Mouse (Mus musculus): ENCODE data around the gene Krt13. TPM values are rescaled to one million over a fixed set of nuclear protein-coding genes. Genes with fewer than 3 reads are reported as not detected.

Gene Krt13
- polyA plus RNA-seq, 2 experiments: 0.08 TPM; not detected in 1

DNA sequence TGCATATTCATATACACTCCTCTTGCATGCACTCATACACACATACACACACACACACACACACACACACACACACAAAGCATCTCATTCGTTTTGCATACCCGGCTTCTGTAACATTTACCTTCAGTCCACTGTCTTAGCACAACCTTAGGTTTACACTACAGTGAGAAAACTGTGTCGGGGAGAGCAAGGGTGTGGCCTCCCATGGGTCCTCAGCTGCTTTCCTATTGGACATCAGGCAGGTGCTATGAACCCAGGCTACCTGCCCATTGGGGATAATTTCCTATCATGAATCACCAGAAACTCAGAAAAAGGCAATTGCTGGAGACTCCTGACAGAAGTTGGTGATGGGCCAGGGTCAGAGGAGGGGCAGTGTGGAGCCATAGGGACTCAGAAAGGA is 36.0 kb upstream of the Krt13 start:
- no peaks in the 10 kb centered on the region for H3K27me3 ChIP-seq (ENCODE audit: control insufficient read depth, insufficient read depth, low read length)
- H3K9ac ChIP-seq (replicated peaks): no peak overlapping the region
- no peaks in the 10 kb centered on the region for H3K4me1 ChIP-seq (replicated peaks; ENCODE audit: control insufficient read depth in 2 of 2, insufficient read depth in 2 of 2, low read length in 1 of 2)
- H3K27ac ChIP-seq: no peak overlapping the region
- H3K4me2 ChIP-seq (ENCODE audit: low read depth): no peak overlapping the region
- H3K9me3 ChIP-seq (ENCODE audit: control insufficient read depth, low read length): no peaks in the 10 kb centered on the region
- ATAC-seq (ENCODE audit: insufficient read depth) (no peak), DNase-seq (ENCODE audit: low read depth in 3 of 3, low spot score in 3 of 3) (no peak)
- H3K4me3 ChIP-seq (ENCODE audit: insufficient read depth in 1 of 2, low read depth in 2 of 2, low read length in 2 of 2): no peak overlapping the region
- 49% methylated on average over 3 of the region's 3 CpGs for WGBS (ENCODE audit: insufficient replicate concordance)
- TF ChIP-seq CTCF (IDR thresholded peaks at IDR 0.05; ENCODE audit: low read depth) (no peak), EP300 (IDR thresholded peaks at IDR 0.05; ENCODE audit: low read depth) (no peak)
- no peaks in the 10 kb centered on the region for H3K36me3 ChIP-seq (replicated peaks; ENCODE audit: control insufficient read depth, insufficient read depth, low read depth)

DNA sequence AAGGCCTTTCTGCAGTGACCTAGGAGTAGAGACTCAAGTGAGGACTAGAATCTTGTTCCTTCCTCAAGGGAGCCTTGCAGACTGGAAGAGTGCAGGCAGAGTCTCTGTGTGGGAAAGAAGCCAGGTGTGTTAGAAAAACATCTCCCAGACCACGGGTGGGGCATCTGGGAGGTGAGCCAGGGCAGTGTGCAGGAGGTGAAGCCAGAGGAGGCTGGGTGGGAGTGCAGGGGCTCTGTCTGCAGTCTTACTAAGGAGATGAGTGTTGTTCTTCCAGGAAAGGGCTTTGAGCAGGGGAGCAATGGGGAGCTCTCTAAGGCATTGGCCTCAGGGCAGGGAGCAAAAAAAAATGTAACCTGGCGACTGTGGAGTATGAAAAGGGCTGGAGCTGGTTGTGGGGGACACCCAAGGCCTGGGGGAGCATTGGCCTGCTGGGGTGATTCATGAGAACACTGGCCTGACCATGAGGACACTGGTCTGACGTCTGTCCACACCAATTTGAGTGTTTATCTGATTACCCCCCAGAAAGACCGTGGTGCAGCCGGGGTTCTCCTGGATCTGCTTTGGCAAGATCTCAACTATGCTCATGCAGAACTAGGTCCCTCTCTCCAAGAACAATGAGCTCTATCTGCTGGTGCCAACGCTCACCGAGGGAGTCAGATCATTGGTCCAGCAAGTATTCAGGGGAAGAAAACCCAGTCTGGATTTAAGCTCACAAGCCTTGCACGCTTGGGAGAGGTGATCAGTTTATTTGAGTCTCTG is 34.3 kb upstream of the Krt13 start:
- Histone ChIP-seq H3K36me3 (replicated peaks; ENCODE audit: control insufficient read depth, insufficient read depth, low read depth) (no peaks in the 10 kb centered on the region), H3K4me1 (replicated peaks; ENCODE audit: control insufficient read depth in 2 of 2, insufficient read depth in 2 of 2, low read length in 1 of 2) (no peaks in the 10 kb centered on the region), H3K4me3 (ENCODE audit: insufficient read depth in 1 of 2, low read depth in 2 of 2, low read length in 2 of 2) (no peak overlapping the region), H3K9ac (replicated peaks) (no peak overlapping the region), H3K9me3 (ENCODE audit: control insufficient read depth, low read length) (no peaks in the 10 kb centered on the region), H3K27me3 (ENCODE audit: control insufficient read depth, insufficient read depth, low read length) (no peaks in the 10 kb centered on the region), H3K27ac (no peak overlapping the region), H3K4me2 (ENCODE audit: low read depth) (no peak overlapping the region)
- 42% methylated on average over 8 of the region's 8 CpGs for WGBS (ENCODE audit: insufficient replicate concordance)
- no peak for TF ChIP-seq EP300 (IDR thresholded peaks at IDR 0.05; ENCODE audit: low read depth)
- TF ChIP-seq CTCF (IDR thresholded peaks at IDR 0.05; ENCODE audit: low read depth): no peak
- ATAC-seq (ENCODE audit: insufficient read depth): no peak
- no peak for DNase-seq (ENCODE audit: low read depth in 3 of 3, low spot score in 3 of 3)

DNA sequence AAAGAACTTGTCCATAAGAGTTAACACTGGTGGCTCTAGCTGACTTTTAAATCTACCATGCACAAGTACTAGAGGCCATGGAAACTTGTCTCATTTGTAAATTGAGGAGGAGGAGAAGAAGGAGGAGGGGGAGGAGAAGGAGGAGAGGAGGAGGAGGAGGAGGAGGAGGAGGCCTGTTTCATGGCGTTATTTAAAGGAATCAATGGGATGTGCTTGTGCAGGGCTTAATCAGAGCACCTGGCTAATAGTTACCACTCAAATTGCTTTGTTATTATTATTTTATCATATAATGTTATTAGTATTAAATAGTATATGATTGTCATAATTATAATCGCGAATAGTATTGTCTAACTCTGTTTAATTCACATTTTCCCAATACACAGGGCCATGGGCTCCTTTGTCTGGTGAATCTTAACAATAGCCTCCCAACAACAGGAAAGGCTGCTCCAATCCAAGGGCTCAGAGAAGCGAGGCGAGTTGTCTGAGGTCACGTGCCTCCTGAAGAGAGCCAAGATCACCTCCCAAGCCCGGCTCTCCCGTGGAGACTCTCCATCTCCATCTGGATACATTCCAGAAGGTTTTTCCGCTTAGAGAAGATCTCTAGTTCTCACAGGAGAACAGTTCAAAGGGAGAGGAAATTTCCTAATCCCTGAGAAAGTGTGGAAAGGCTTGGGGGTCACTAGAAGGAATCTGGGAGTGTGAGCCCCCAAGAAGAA is 27.4 kb upstream of the Krt13 start, which contains the start of gene Krt19:
Gene Krt19, minus strand, starts transcription at position 51 of the 716 bp plus-strand sequence.
- TF ChIP-seq CTCF (IDR thresholded peaks at IDR 0.05; ENCODE audit: low read depth) (no peak), EP300 (IDR thresholded peaks at IDR 0.05; ENCODE audit: low read depth) (no peak)
- Histone ChIP-seq H3K9ac (replicated peaks) (no peak within 1 kb of the TSS), H3K36me3 (replicated peaks; ENCODE audit: control insufficient read depth, insufficient read depth, low read depth) (no peaks in the 10 kb centered on the region), H3K4me1 (replicated peaks; ENCODE audit: control insufficient read depth in 2 of 2, insufficient read depth in 2 of 2, low read length in 1 of 2) (no peaks in the 10 kb centered on the region), H3K4me3 (ENCODE audit: insufficient read depth in 1 of 2, low read depth in 2 of 2, low read length in 2 of 2) (no peak within 1 kb of the TSS), H3K4me2 (ENCODE audit: low read depth) (no peak within 1 kb of the TSS), H3K27me3 (ENCODE audit: control insufficient read depth, insufficient read depth, low read length) (peaks cover 11% of the 10 kb centered on the region), H3K27ac (no peak within 1 kb of the TSS), H3K9me3 (ENCODE audit: control insufficient read depth, low read length) (no peaks in the 10 kb centered on the region)
- WGBS (ENCODE audit: insufficient replicate concordance): 36% methylated on average over 9 of the region's 9 CpGs
- no peak for ATAC-seq (ENCODE audit: insufficient read depth)
- no peak for DNase-seq (ENCODE audit: low read depth in 3 of 3, low spot score in 3 of 3)

DNA sequence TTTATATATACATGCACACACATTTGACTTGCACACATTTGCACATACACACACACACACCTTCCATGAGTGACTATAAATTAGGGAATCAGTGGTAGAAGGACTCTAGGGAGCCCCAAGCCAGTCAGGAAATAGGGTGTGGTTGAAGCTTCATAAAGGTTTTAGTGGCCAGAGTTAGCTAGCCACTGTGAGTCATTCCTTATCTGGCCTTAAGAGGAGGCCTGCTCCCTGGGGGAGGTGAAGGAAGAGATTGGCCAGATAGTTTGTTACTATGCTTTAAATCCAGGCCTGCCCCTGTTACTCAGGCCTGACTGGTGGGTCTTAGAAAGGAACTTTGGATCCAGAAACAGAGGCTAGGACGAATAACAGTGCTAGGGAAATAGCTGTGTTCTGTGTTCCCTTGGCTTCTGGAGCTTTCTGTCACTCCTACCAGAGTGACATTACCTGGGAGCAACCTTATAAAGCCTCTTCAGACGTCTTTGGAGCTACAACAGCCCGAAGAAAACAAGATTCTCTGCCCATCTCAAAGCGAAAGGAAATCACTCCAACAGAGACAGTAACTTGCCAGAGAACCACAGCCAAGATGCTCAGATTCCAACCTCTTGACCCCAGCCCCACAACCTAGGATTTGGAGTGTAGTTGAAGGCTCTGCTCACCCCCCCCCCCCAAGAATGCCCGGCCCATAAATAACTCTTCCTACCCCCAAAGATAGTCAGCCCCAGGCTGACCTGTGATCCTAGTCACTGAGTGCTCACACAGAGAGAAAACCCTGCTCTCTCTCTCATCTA is 26.4 kb upstream of the Krt13 start:
- WGBS (ENCODE audit: insufficient replicate concordance): 34% methylated on average over 5 of the region's 5 CpGs
- ATAC-seq (ENCODE audit: insufficient read depth): no peak
- H3K4me2 ChIP-seq (ENCODE audit: low read depth): no peak overlapping the region

More for the DNA sequence above, 26.4 kb upstream of the Krt13 start:
- no peak overlapping the region for H3K9ac ChIP-seq (replicated peaks)
- no peaks in the 10 kb centered on the region for H3K4me1 ChIP-seq (replicated peaks; ENCODE audit: control insufficient read depth in 2 of 2, insufficient read depth in 2 of 2, low read length in 1 of 2)
- no peaks in the 10 kb centered on the region for H3K36me3 ChIP-seq (replicated peaks; ENCODE audit: control insufficient read depth, insufficient read depth, low read depth)
- H3K4me3 ChIP-seq (ENCODE audit: insufficient read depth in 1 of 2, low read depth in 2 of 2, low read length in 2 of 2): no peak overlapping the region
- H3K27me3 ChIP-seq (ENCODE audit: control insufficient read depth, insufficient read depth, low read length): peaks cover 11% of the 10 kb centered on the region
- no peak for TF ChIP-seq EP300 (IDR thresholded peaks at IDR 0.05; ENCODE audit: low read depth)
- TF ChIP-seq CTCF (IDR thresholded peaks at IDR 0.05; ENCODE audit: low read depth): no peak
- H3K9me3 ChIP-seq (ENCODE audit: control insufficient read depth, low read length): no peaks in the 10 kb centered on the region
- DNase-seq (ENCODE audit: low read depth in 3 of 3, low spot score in 3 of 3): no peak
- no peak overlapping the region for H3K27ac ChIP-seq

All from liver, embryonic 14.5 days (tissue).